8 mouse cellular contexts compared by ENCODE assay signal in genomic region chr13:103334723-103335458, GRCm38 (mm10). TPM values are rescaled to one million over a fixed set of nuclear protein-coding genes. Genes with fewer than 3 reads are reported as not detected.
A peak's percentile ranks its signal among the peaks of the same experiment; 100 is the strongest.
DNase-seq lines count a peak whose midpoint lies in the region; ATAC-seq and TF ChIP-seq lines count a peak whose summit lies in the region.

No protein-coding gene starts in this region.

- peaks cover 4% of the 10 kb centered on the region; the same call in 1 of the 2 replicates for H3K4me1 ChIP-seq in cerebellum, adult 2 months (ENCODE audit: control insufficient read depth, insufficient read depth, low read length)
- peaks cover 15% of the 10 kb centered on the region for H3K4me1 ChIP-seq in embryonic facial prominence, embryonic 12.5 days
- H3K4me1 ChIP-seq in hindbrain, embryonic 14.5 days (replicated peaks; ENCODE audit: control insufficient read depth, insufficient read depth, low read length): peaks cover 9% of the 10 kb centered on the region; the same call in 1 of the 2 replicates
- peaks cover 27% of the 10 kb centered on the region for H3K4me1 ChIP-seq in midbrain, embryonic 13.5 days (replicated peaks)

- 3% methylated on average over 32 of the region's 32 CpGs for WGBS in cerebellum, adult 2 months
- 1% methylated on average over 32 of the region's 32 CpGs for WGBS in embryonic facial prominence, embryonic 12.5 days
- 1% methylated on average over 32 of the region's 32 CpGs for WGBS in hindbrain, embryonic 14.5 days
- under 1% methylated on average over 32 of the region's 32 CpGs for WGBS in midbrain, embryonic 13.5 days

- H3K9ac ChIP-seq in embryonic facial prominence, embryonic 12.5 days: peak overlapping the region; percentile 65
- H3K9ac ChIP-seq in hindbrain, embryonic 14.5 days: peak overlapping the region; percentile 67
- peak overlapping the region; percentile 71 for H3K9ac ChIP-seq in midbrain, embryonic 13.5 days (replicated peaks)

- TF ChIP-seq CTCF in cerebellum, adult 2 months (IDR thresholded peaks at IDR 0.05; ENCODE audit: borderline replicate concordance, insufficient read depth, low read depth, low read length): no peak

- no peaks in the 10 kb centered on the region for H3K36me3 ChIP-seq in embryonic facial prominence, embryonic 12.5 days
- H3K36me3 ChIP-seq in hindbrain, embryonic 14.5 days (replicated peaks; ENCODE audit: control insufficient read depth, insufficient read depth): no peaks in the 10 kb centered on the region
- H3K36me3 ChIP-seq in midbrain, embryonic 13.5 days: no peaks in the 10 kb centered on the region

- H3K4me2 ChIP-seq in embryonic facial prominence, embryonic 12.5 days (replicated peaks): peak overlapping the region; percentile 94
- H3K4me2 ChIP-seq in hindbrain, embryonic 14.5 days (replicated peaks): peak overlapping the region; percentile 86
- peak overlapping the region; percentile 96 for H3K4me2 ChIP-seq in midbrain, embryonic 13.5 days (replicated peaks)

- intact Hi-C loops in gastrocnemius, postnatal 36 days (cut with DNase I): no loop called here

- peak; percentile 26; the same call in 1 of the 2 replicates for ATAC-seq in embryonic facial prominence, embryonic 12.5 days (ENCODE audit: insufficient number of reproducible peaks, insufficient read depth, low FRiP score, low TSS enrichment)
- no peak for ATAC-seq in hindbrain, embryonic 14.5 days (ENCODE audit: low FRiP score)
- ATAC-seq in midbrain, embryonic 13.5 days: peak; percentile 38; the same call in 1 of the 2 replicates

- H3K4me3 ChIP-seq in cerebellum, adult 2 months (replicated peaks; ENCODE audit: insufficient read depth, low read depth, low read length): peak overlapping the region; percentile 59
- H3K4me3 ChIP-seq in embryonic facial prominence, embryonic 12.5 days: peak overlapping the region; percentile 71
- peak overlapping the region; percentile 66 for H3K4me3 ChIP-seq in hindbrain, embryonic 14.5 days (replicated peaks; ENCODE audit: low read length)
- peak overlapping the region; percentile 75 for H3K4me3 ChIP-seq in midbrain, embryonic 13.5 days (replicated peaks)

- H3K9me3 ChIP-seq in embryonic facial prominence, embryonic 12.5 days: no peaks in the 10 kb centered on the region
- H3K9me3 ChIP-seq in hindbrain, embryonic 14.5 days (ENCODE audit: control insufficient read depth, low read length): no peaks in the 10 kb centered on the region
- no peaks in the 10 kb centered on the region for H3K9me3 ChIP-seq in midbrain, embryonic 13.5 days

- TF ChIP-seq POLR2A in cerebellum, adult 2 months (IDR thresholded peaks at IDR 0.05; ENCODE audit: borderline replicate concordance, insufficient read depth, low read length): no peak

- H3K27me3 ChIP-seq in cerebellum, adult 2 months (ENCODE audit: control insufficient read depth, insufficient read depth, low read length): no peaks in the 10 kb centered on the region; the same call in 1 of the 2 replicates
- peaks cover 47% of the 10 kb centered on the region for H3K27me3 ChIP-seq in embryonic facial prominence, embryonic 12.5 days
- peaks cover 34% of the 10 kb centered on the region for H3K27me3 ChIP-seq in hindbrain, embryonic 14.5 days (ENCODE audit: control insufficient read depth, insufficient read depth, low read length)
- H3K27me3 ChIP-seq in midbrain, embryonic 13.5 days: peaks cover 46% of the 10 kb centered on the region

- peak; percentile 5 to 11 for DNase-seq in cerebellum, adult 2 months
- no peak for DNase-seq in cerebellum, adult 11 months
- DNase-seq in 3T3-L1 (ENCODE audit: low read depth, low spot score): peak; percentile 28
- DNase-seq in hindbrain, embryonic 14.5 days (ENCODE audit: low spot score): no peak
- DNase-seq in gastrocnemius, postnatal 36 days: no peak
- no peak for DNase-seq in thymus, postnatal 14 days

- H3K27ac ChIP-seq in cerebellum, adult 2 months (ENCODE audit: insufficient read depth, low read length): no peak overlapping the region
- no peak overlapping the region for H3K27ac ChIP-seq in embryonic facial prominence, embryonic 12.5 days
- H3K27ac ChIP-seq in hindbrain, embryonic 14.5 days: no peak overlapping the region
- no peak overlapping the region for H3K27ac ChIP-seq in midbrain, embryonic 13.5 days

RNA-seq across cellular contexts. Expression of gene Mast4, which starts 0.6 kb away (rescaled TPM):
- 18.0 and 21.2 TPM in 2 replicates for polyA plus RNA-seq in cerebellum, adult 2 months (2012; rRNA removed)
- polyA plus RNA-seq in embryonic facial prominence, embryonic 12.5 days (2016; fragmentation: Nextera tagmentation; extraction: Ambion mirVana): 28.5 and 28.7 TPM in 2 replicates
- polyA plus RNA-seq in hindbrain, embryonic 14.5 days (2014; fragmentation: Nextera tagmentation; extraction: Ambion mirVana): 32.2 and 32.3 TPM in 2 replicates
- 31.4 and 33.4 TPM in 2 replicates for polyA plus RNA-seq in midbrain, embryonic 13.5 days (2015; fragmentation: Nextera tagmentation; extraction: Ambion mirVana)
- 10 to 100 TPM; 30.8 to 33.7 TPM for total RNA-seq in gastrocnemius, postnatal 36 days (2021)

Comparison
In these comparisons a context has a peak if more than half of its experiments do, and no peak if none do; other contexts are left out.
1. DNase-seq: peak in cerebellum, adult 2 months (2 of 2) and 3T3-L1 (single experiment); none in cerebellum, adult 11 months (single experiment), hindbrain, embryonic 14.5 days (single experiment), gastrocnemius, postnatal 36 days (0 of 2) and thymus, postnatal 14 days (single experiment).
2. Peak in every context shown above with its lines, with median percentiles within 50 percentile points of each other: H3K4me3 ChIP-seq, H3K4me2 ChIP-seq and H3K9ac ChIP-seq.